Mouse (Mus musculus): ENCODE results near the gene Mttp.

DNA sequence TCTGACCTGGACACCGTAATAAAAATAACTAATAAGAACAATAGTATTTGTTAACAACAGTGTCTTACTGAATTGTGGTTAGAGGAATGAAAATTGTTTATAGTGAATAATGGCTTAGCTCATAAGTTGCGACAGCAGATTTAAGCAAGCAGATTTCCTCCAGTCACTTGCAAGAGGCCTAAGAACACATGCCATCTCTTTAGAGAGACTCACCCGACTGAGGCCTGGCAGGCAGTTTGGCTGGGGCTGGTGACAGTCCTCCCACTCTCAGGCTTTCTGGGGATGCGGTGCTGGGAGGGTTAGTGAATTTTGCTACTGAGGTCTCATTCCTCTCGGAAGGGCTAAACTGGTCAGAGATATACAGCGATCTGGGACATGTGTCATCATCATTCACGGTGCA, 38.6 kb upstream of the Mttp start:
- TF ChIP-seq CTCF (IDR thresholded peaks at IDR 0.05; ENCODE audit: borderline replicate concordance, control insufficient read depth, extremely low read depth, insufficient read depth, low read length, poor library complexity): no peak
- TF ChIP-seq POLR2A (IDR thresholded peaks at IDR 0.05; ENCODE audit: control insufficient read depth, extremely low read depth, insufficient read depth, low read length, poor library complexity): no peak
